Mouse (Mus musculus): ENCODE results near the gene Rassf1. TPM values are rescaled to one million over a fixed set of nuclear protein-coding genes. Genes with fewer than 3 reads are reported as not detected.
"Not testable (repeated sequence)": the region's sequence is repeated elsewhere in the genome, so short reads cannot be mapped to it uniquely, and the experiment has no call there.

Gene Rassf1
- polyA plus RNA-seq, 1 experiment from 2014 or later = 15.1 TPM

DNA sequence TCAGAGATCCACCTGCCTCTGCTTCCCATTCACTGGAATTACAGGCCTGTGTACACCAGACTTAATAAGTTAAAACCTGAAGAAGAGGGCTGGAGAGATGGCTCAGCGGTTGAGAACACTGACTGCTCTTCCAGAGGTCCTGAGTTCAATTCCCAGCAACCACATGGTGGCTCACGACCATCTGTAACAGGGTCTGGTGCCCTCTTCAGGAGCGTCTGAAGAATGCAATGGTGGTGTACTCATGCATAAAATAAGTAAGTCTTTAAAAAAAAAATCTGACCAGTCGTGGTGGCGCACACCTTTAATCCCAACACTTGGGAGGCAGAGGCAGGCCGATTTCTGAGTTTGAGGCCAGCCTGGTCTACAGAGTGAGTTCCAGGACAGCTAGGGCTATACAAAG, 22.4 kb downstream of the Rassf1 start:
- not testable (repeated sequence) for ATAC-seq; H3K4me2 ChIP-seq (ENCODE audit: low read depth, low read length); H3K27ac ChIP-seq (ENCODE audit: low read depth); H3K9ac ChIP-seq (replicated peaks); H3K4me3 ChIP-seq (ENCODE audit: low read depth, low read length); H3K36me3 ChIP-seq (replicated peaks; ENCODE audit: insufficient read depth, low read length); H3K9me3 ChIP-seq (ENCODE audit: low read length); H3K27me3 ChIP-seq (ENCODE audit: insufficient read depth, low read length); DNase-seq
- WGBS (ENCODE audit: insufficient replicate concordance) = 77% methylated on average over 6 of the region's 6 CpGs
- TF ChIP-seq CTCF (IDR thresholded peaks at IDR 0.05; ENCODE audit: low read depth) = peak; percentile 42
- peaks cover 50% of the 10 kb centered on the region for H3K4me1 ChIP-seq (ENCODE audit: insufficient read depth)

GRCm38 (mm10) chr9:107575579-107576356, 24.4 kb downstream of the Rassf1 start:
- ATAC-seq (peak; percentile 66), DNase-seq (peak; percentile 52)
- peaks cover 43% of the 10 kb centered on the region for H3K4me1 ChIP-seq (ENCODE audit: insufficient read depth)
- TF ChIP-seq EP300 (IDR thresholded peaks at IDR 0.05; ENCODE audit: low read depth) (no peak; the same call in 1 of the 2 replicates), CTCF (IDR thresholded peaks at IDR 0.05; ENCODE audit: low read depth) (no peak)
- peaks cover 12% of the 10 kb centered on the region for H3K36me3 ChIP-seq (replicated peaks; ENCODE audit: insufficient read depth, low read length)
- no peak overlapping the region for H3K4me2 ChIP-seq (ENCODE audit: low read depth, low read length)
- peak overlapping the region; percentile 87 for H3K27ac ChIP-seq (ENCODE audit: low read depth)
- 76% methylated on average over 14 of the region's 14 CpGs for WGBS (ENCODE audit: insufficient replicate concordance)
- no peak overlapping the region for H3K9ac ChIP-seq (replicated peaks)
- H3K4me3 ChIP-seq (ENCODE audit: low read depth, low read length) = no peak overlapping the region
- H3K27me3 ChIP-seq (ENCODE audit: insufficient read depth, low read length) = no peaks in the 10 kb centered on the region
- no peaks in the 10 kb centered on the region for H3K9me3 ChIP-seq (ENCODE audit: low read length)

DNA sequence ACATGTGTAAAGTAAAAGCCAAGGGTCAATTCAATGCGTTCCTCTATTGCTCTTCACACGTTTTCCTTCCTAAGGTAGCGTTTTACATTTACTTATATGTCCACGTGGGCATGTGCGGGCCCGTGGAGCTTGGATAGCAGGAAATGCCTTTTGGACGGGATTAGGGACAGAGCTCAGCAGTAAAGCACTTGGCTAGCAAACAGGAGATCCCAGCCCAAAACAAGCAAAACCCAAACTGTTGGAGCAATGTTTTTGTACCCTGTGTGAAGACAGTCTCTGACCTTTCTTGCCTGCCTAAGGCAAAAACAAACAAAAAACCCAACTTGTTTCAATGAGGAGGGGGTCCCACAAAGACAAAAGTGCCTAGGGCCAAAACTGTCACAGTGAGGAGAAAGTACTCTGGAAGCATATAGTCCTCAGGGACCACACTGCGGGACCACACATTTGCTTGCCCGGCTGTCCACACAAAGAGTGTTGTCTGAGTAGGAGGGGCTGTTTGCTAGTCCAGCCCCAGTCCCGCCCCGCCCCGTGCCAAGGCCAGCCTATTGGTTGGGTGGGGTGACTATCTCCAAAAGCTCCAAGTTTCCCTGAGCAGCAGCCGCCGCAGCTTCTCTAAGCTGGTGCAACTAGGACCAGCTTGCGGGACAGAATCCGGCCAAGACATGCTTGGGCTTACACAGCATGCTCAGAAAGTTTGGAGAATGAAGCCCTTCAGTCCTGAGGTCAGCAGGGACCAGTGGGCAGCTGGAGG, 25.2 kb downstream of the Rassf1 start, which contains the start of gene Hyal1:
Gene Hyal1, plus strand, starts transcription at position 571 of the 751 bp plus-strand sequence.
- DNase-seq (peak; percentile 92), ATAC-seq (peak; percentile 73)
- Histone ChIP-seq H3K27me3 (ENCODE audit: insufficient read depth, low read length) (no peaks in the 10 kb centered on the region), H3K27ac (ENCODE audit: low read depth) (peak within 1 kb of the TSS; percentile 87), H3K4me2 (ENCODE audit: low read depth, low read length) (peak within 1 kb of the TSS; percentile 72), H3K4me3 (ENCODE audit: low read depth, low read length) (peak within 1 kb of the TSS; percentile 48), H3K9me3 (ENCODE audit: low read length) (no peaks in the 10 kb centered on the region), H3K4me1 (ENCODE audit: insufficient read depth) (peaks cover 41% of the 10 kb centered on the region), H3K36me3 (replicated peaks; ENCODE audit: insufficient read depth, low read length) (peaks cover 12% of the 10 kb centered on the region), H3K9ac (replicated peaks) (peak within 1 kb of the TSS; percentile 71)
- 26% methylated on average over 16 of the region's 16 CpGs for WGBS (ENCODE audit: insufficient replicate concordance)
- TF ChIP-seq CTCF (IDR thresholded peaks at IDR 0.05; ENCODE audit: low read depth) (no peak), EP300 (IDR thresholded peaks at IDR 0.05; ENCODE audit: low read depth) (no peak)

- Histone ChIP-seq H3K27me3 (ENCODE audit: insufficient read depth, low read length) (no peaks in the 10 kb centered on the region), H3K9me3 (ENCODE audit: low read length) (no peaks in the 10 kb centered on the region), H3K4me1 (ENCODE audit: insufficient read depth) (peaks cover 41% of the 10 kb centered on the region), H3K27ac (ENCODE audit: low read depth) (no peak overlapping the region), H3K4me2 (ENCODE audit: low read depth, low read length) (peak overlapping the region; percentile 72), H3K36me3 (replicated peaks; ENCODE audit: insufficient read depth, low read length) (peaks cover 7% of the 10 kb centered on the region), H3K9ac (replicated peaks) (peak overlapping the region; percentile 71; the same call in 1 of the 2 replicates), H3K4me3 (ENCODE audit: low read depth, low read length) (no peak overlapping the region)
- DNase-seq = no peak
- no peak for ATAC-seq
- 89% methylated on average over 10 of the region's 10 CpGs for WGBS (ENCODE audit: insufficient replicate concordance)
- no peak for TF ChIP-seq CTCF (IDR thresholded peaks at IDR 0.05; ENCODE audit: low read depth)
- TF ChIP-seq EP300 (IDR thresholded peaks at IDR 0.05; ENCODE audit: low read depth) = no peak
These were observed 26.5 kb downstream of the Rassf1 start for GRCm38 (mm10) chr9:107577871-107578270.

GRCm38 (mm10) chr9:107578587-107578986, 27.2 kb downstream of the Rassf1 start, which contains the start of gene Naa80:
Gene Naa80, plus strand, starts transcription at chr9:107578887.
- DNase-seq = no peak
- Histone ChIP-seq H3K4me1 (ENCODE audit: insufficient read depth) (peaks cover 41% of the 10 kb centered on the region), H3K27ac (ENCODE audit: low read depth) (0 out of 2 replicates have a peak within 1 kb of the TSS, but pooled peaks have one; percentile 94), H3K4me2 (ENCODE audit: low read depth, low read length) (peak within 1 kb of the TSS; percentile 72), H3K4me3 (ENCODE audit: low read depth, low read length) (no peak within 1 kb of the TSS), H3K36me3 (replicated peaks; ENCODE audit: insufficient read depth, low read length) (peaks cover 14% of the 10 kb centered on the region), H3K27me3 (ENCODE audit: insufficient read depth, low read length) (no peaks in the 10 kb centered on the region), H3K9ac (replicated peaks) (peak within 1 kb of the TSS; percentile 71; the same call in 1 of the 2 replicates), H3K9me3 (ENCODE audit: low read length) (no peaks in the 10 kb centered on the region)
- ATAC-seq = no peak
- WGBS (ENCODE audit: insufficient replicate concordance) = 88% methylated on average over 3 of the region's 3 CpGs
- TF ChIP-seq EP300 (IDR thresholded peaks at IDR 0.05; ENCODE audit: low read depth) (no peak), CTCF (IDR thresholded peaks at IDR 0.05; ENCODE audit: low read depth) (no peak)
